Mouse (Mus musculus) testis, adult 2 months (tissue): ENCODE data around the gene Fxn. TPM values are rescaled to one million over a fixed set of nuclear protein-coding genes. Genes with fewer than 3 reads are reported as not detected.

Source experiments
- H3K27ac ChIP-seq: fragments of 200-500 bp; 2 replicates; pipeline ENCODE4 v1.5.1; 2012; ENCODE audit warnings: low read depth, low read length; ENCODE audit not compliant: control insufficient read depth, insufficient read depth
- H3K27me3 ChIP-seq: fragments of 200-500 bp; 2 replicates; pipeline ENCODE4 v1.6.1; 2012; ENCODE audit warnings: mild to moderate bottlenecking, low read length, moderate library complexity; ENCODE audit not compliant: control insufficient read depth, insufficient read depth
- H3K36me3 ChIP-seq: fragments of 200-500 bp; 2 replicates; pipeline ENCODE4 v1.6.1; 2012; ENCODE audit warnings: mild to moderate bottlenecking, low read length; ENCODE audit not compliant: control insufficient read depth, insufficient read depth
- H3K4me1 ChIP-seq: fragments of 200-500 bp; 2 replicates; pipeline ENCODE4 v1.6.1; 2012; ENCODE audit warnings: low read length; ENCODE audit not compliant: control insufficient read depth, insufficient read depth
- H3K4me3 ChIP-seq: fragments of 200-500 bp; 2 replicates; pipeline ENCODE4 v1.5.1; 2012; ENCODE audit warnings: low read depth, mild to moderate bottlenecking, low read length, moderate library complexity, mixed read lengths; ENCODE audit not compliant: control insufficient read depth
- CTCF ChIP-seq: fragments of 200-500 bp; IDR thresholded peaks from 2 replicates; pipeline ENCODE4 v1.5.1; 2012; ENCODE audit warnings: low read depth, mild to moderate bottlenecking, inconsistent platforms, low read length, moderate library complexity; ENCODE audit not compliant: control insufficient read depth, insufficient read depth, insufficient replicate concordance
- POLR2A ChIP-seq: fragments of 200-500 bp; IDR thresholded peaks from 2 replicates; pipeline ENCODE4 v1.6.1; 2012; ENCODE audit warnings: low read depth, mild to moderate bottlenecking, inconsistent platforms, low read length, moderate library complexity; ENCODE audit not compliant: control insufficient read depth
- polyA plus RNA-seq: library from polyadenylated mRNA; depleted of rRNA; stranded (reverse); fragments of >200 nt; gene quantifications from 2 replicates; pipeline ENCODE4 v1.2.3, GENCODE M21; 2012

The Fxn gene
- polyA plus RNA-seq, 1 experiment = 5.1 TPM

- no peaks in the 10 kb centered on the region for H3K4me1 ChIP-seq
- TF ChIP-seq POLR2A (no peak), CTCF (no peak)
- no peaks in the 10 kb centered on the region for H3K36me3 ChIP-seq
- H3K27ac ChIP-seq = no peak overlapping the region
- H3K27me3 ChIP-seq = no peaks in the 10 kb centered on the region
- H3K4me3 ChIP-seq = no peak overlapping the region
Measured at GRCm38 (mm10) chr19:24318172-24318571, 37.8 kb upstream of the Fxn start.

- no peaks in the 10 kb centered on the region for H3K27me3 ChIP-seq
- no peaks in the 10 kb centered on the region for H3K4me1 ChIP-seq
- no peaks in the 10 kb centered on the region for H3K36me3 ChIP-seq
- H3K4me3 ChIP-seq = no peak overlapping the region
- no peak overlapping the region for H3K27ac ChIP-seq
- no peak for TF ChIP-seq CTCF
- TF ChIP-seq POLR2A = no peak
Measured at GRCm38 (mm10) chr19:24317731-24318130, 37.3 kb upstream of the Fxn start.

GRCm38 (mm10) chr19:24317038-24317591, 36.7 kb upstream of the Fxn start:
- TF ChIP-seq POLR2A = no peak
- TF ChIP-seq CTCF = no peak
- no peaks in the 10 kb centered on the region for H3K36me3 ChIP-seq
- H3K4me3 ChIP-seq = no peak overlapping the region
- H3K27me3 ChIP-seq = no peaks in the 10 kb centered on the region
- H3K4me1 ChIP-seq = no peaks in the 10 kb centered on the region
- H3K27ac ChIP-seq = no peak overlapping the region

- Histone ChIP-seq H3K27me3 (no peaks in the 10 kb centered on the region), H3K4me1 (no peaks in the 10 kb centered on the region), H3K36me3 (no peaks in the 10 kb centered on the region), H3K4me3 (no peak overlapping the region), H3K27ac (no peak overlapping the region)
- no peak for TF ChIP-seq POLR2A
- no peak for TF ChIP-seq CTCF
Measured at GRCm38 (mm10) chr19:24316060-24316725, 35.8 kb upstream of the Fxn start.

- no peak for TF ChIP-seq POLR2A
Measured at GRCm38 (mm10) chr19:24315234-24315633, 34.8 kb upstream of the Fxn start.

GRCm38 (mm10) chr19:24314676-24315075, 34.3 kb upstream of the Fxn start:
- H3K36me3 ChIP-seq = no peaks in the 10 kb centered on the region
- H3K4me1 ChIP-seq = no peaks in the 10 kb centered on the region
- no peaks in the 10 kb centered on the region for H3K27me3 ChIP-seq
- no peak overlapping the region for H3K27ac ChIP-seq
- H3K4me3 ChIP-seq = no peak overlapping the region
- TF ChIP-seq POLR2A = no peak
- no peak for TF ChIP-seq CTCF

More at GRCm38 (mm10) chr19:24315234-24315633, 34.8 kb upstream of the Fxn start:
- H3K27me3 ChIP-seq = no peaks in the 10 kb centered on the region
- H3K4me1 ChIP-seq = no peaks in the 10 kb centered on the region
- no peak overlapping the region for H3K4me3 ChIP-seq
- no peak overlapping the region for H3K27ac ChIP-seq
- no peaks in the 10 kb centered on the region for H3K36me3 ChIP-seq

GRCm38 (mm10) chr19:24312556-24313342, 32.3 kb upstream of the Fxn start:
- Histone ChIP-seq H3K27me3 (no peaks in the 10 kb centered on the region), H3K36me3 (no peaks in the 10 kb centered on the region), H3K4me3 (no peak overlapping the region), H3K4me1 (no peaks in the 10 kb centered on the region), H3K27ac (no peak overlapping the region)
- TF ChIP-seq POLR2A = no peak
